Mouse (Mus musculus): ENCODE measurements around the gene Dhdh. TPM values are rescaled to one million over a fixed set of nuclear protein-coding genes. Genes with fewer than 3 reads are reported as not detected.
"Not testable (repeated sequence)": the region's sequence is repeated elsewhere in the genome, so short reads cannot be mapped to it uniquely, and the experiment has no call there.

Gene Dhdh
- 2.3 and 2.4 TPM in 2 replicates for polyA plus RNA-seq (2012; rRNA removed)

DNA sequence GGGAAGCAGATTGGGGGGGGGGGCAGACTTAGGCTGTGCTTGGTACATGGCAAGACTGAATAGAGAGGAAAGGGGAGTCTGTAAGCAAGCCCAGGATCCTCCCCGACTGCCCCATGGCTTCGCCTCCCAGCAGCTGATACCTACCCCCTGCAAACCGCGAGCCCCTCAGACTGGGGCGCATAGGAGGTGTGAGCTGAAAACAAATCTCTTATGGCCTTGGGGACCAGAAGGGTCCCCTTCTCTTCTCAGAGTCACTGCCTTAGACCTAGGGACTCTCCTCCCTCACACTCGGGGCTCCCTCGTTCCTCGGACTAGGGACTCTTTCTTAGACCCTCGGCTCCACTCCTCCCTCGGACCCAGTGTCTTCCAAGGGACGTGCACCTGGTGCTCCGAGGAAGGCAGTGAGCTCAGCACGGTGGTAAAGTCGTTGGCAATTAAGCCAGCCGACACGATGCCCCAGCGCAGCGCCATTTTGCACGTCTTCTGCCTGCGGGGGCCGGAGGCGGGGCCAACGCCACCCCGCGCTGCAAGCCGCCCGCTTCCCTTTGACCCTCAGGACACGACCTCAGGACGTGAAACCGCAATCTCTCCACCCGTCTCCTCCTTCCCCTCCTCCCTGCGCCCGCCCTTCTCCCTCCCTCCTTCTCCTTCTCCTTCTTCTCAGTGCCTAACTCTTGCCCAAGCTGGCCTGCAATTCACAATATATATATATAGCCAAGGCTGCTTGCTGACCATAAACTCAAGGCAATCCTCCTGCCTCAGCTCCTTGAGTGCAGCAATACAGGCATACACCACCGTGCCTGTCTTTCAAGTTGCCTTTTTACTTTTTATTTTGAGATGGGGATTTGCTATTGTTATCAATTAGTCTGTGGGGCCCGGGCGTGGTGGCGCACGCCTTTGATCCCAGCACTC is at the start of gene Dhdh:
Gene Dhdh, minus strand, starts transcription at position 513 of the 912 bp plus-strand sequence.
- Histone ChIP-seq H3K4me1 (replicated peaks; ENCODE audit: control insufficient read depth, insufficient read depth, low read length) (peaks cover 10% of the 10 kb centered on the region), H3K4me3 (ENCODE audit: control insufficient read depth, insufficient read depth, low read length) (peak within 1 kb of the TSS; percentile 38), H3K27ac (ENCODE audit: control insufficient read depth, insufficient read depth, low read length) (no peak within 1 kb of the TSS), H3K27me3 (ENCODE audit: control insufficient read depth, insufficient read depth, low read length) (no peaks in the 10 kb centered on the region), H3K36me3 (ENCODE audit: control insufficient read depth, insufficient read depth, low read length) (no peaks in the 10 kb centered on the region)
- 17% methylated on average over 38 of the region's 38 CpGs for WGBS
- TF ChIP-seq POLR2A (IDR thresholded peaks at IDR 0.05; ENCODE audit: control insufficient read depth, extremely low read depth, insufficient read depth, low read length, poor library complexity) (no peak), CTCF (IDR thresholded peaks at IDR 0.05; ENCODE audit: borderline replicate concordance, control insufficient read depth, extremely low read depth, insufficient read depth, low read length, poor library complexity) (no peak)
- peak; percentile 33 for DNase-seq

DNA sequence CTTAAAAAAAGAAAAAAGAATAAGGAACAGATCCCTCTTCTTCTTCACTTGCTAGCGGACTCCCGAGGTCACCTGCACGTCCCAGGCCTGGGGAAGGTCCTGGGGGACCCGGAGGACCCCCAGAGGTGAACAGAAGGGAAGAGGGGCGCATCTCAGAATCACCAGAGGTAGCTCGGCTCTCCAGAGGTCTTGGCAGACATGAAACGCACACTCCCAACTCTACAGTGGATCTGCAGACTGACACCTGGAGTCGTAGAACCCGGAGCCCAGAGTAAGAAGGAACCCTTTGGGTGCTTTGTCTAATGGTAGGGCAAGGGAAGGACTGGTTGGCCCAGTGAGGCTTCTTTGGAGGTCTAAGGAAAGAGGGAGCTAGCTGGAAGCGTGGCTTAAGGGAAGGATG is 49.0 kb upstream of the Dhdh start:
- WGBS: 91% methylated on average over 10 of the region's 10 CpGs
- H3K27me3 ChIP-seq (ENCODE audit: control insufficient read depth, insufficient read depth, low read length): no peaks in the 10 kb centered on the region
- DNase-seq: no peak
- H3K4me3 ChIP-seq (ENCODE audit: control insufficient read depth, insufficient read depth, low read length): no peak overlapping the region
- TF ChIP-seq CTCF (IDR thresholded peaks at IDR 0.05; ENCODE audit: borderline replicate concordance, control insufficient read depth, extremely low read depth, insufficient read depth, low read length, poor library complexity) (no peak), POLR2A (IDR thresholded peaks at IDR 0.05; ENCODE audit: control insufficient read depth, extremely low read depth, insufficient read depth, low read length, poor library complexity) (no peak)
- no peaks in the 10 kb centered on the region for H3K36me3 ChIP-seq (ENCODE audit: control insufficient read depth, insufficient read depth, low read length)
- no peak overlapping the region for H3K27ac ChIP-seq (ENCODE audit: control insufficient read depth, insufficient read depth, low read length)
- peaks cover 11% of the 10 kb centered on the region for H3K4me1 ChIP-seq (replicated peaks; ENCODE audit: control insufficient read depth, insufficient read depth, low read length)

DNA sequence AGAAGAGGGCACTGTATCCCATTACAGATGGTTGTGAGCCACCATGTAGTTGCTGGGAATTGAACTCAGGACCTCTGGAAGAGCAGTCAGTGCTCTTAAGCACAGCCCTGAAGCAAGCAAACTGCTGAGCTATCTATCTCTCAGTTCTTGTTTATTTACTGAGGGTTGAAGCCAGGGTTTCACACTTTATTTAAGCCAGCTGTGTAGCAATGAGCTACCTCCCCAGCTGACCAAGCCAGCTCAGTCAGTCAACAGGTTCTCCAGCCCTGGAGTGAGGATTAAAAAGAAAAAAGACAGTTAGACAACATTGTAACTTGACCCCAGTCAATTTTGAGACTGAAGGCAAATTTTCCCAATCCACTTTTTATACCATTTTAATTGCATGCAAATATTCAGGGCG is 47.1 kb upstream of the Dhdh start:
- Histone ChIP-seq H3K27me3 (ENCODE audit: control insufficient read depth, insufficient read depth, low read length) (no peaks in the 10 kb centered on the region), H3K4me1 (replicated peaks; ENCODE audit: control insufficient read depth, insufficient read depth, low read length) (peaks cover 9% of the 10 kb centered on the region), H3K36me3 (ENCODE audit: control insufficient read depth, insufficient read depth, low read length) (no peaks in the 10 kb centered on the region), H3K4me3 (ENCODE audit: control insufficient read depth, insufficient read depth, low read length) (no peak overlapping the region), H3K27ac (ENCODE audit: control insufficient read depth, insufficient read depth, low read length) (no peak overlapping the region)
- no peak for TF ChIP-seq CTCF (IDR thresholded peaks at IDR 0.05; ENCODE audit: borderline replicate concordance, control insufficient read depth, extremely low read depth, insufficient read depth, low read length, poor library complexity)
- TF ChIP-seq POLR2A (IDR thresholded peaks at IDR 0.05; ENCODE audit: control insufficient read depth, extremely low read depth, insufficient read depth, low read length, poor library complexity): no peak
- 97% methylated on average over 1 of the region's 1 CpGs for WGBS
- DNase-seq: no peak

DNA sequence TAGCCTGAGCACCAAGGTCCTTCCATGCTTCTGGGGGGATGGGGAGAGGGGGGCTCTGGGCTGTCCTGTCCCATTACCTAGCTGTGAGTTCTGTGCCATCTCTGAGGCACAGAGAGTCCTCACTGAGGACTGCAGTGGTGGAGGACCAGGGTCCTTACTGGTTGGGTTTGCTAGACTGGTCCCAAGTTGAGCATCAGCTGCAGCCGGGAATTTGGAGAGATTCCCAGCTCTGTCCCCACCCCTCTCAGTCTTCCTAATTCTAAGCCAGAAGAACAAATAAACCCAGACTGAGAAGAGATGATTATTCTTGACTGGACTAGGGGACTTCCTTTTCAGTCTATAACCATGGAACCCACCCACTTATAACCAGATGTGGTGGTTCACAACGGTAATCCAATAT is 42.0 kb upstream of the Dhdh start:
- H3K4me1 ChIP-seq (replicated peaks; ENCODE audit: control insufficient read depth, insufficient read depth, low read length): peaks cover 9% of the 10 kb centered on the region
- no peak for TF ChIP-seq CTCF (IDR thresholded peaks at IDR 0.05; ENCODE audit: borderline replicate concordance, control insufficient read depth, extremely low read depth, insufficient read depth, low read length, poor library complexity)
- TF ChIP-seq POLR2A (IDR thresholded peaks at IDR 0.05; ENCODE audit: control insufficient read depth, extremely low read depth, insufficient read depth, low read length, poor library complexity): no peak
- no peak for DNase-seq
- H3K36me3 ChIP-seq (ENCODE audit: control insufficient read depth, insufficient read depth, low read length): no peaks in the 10 kb centered on the region
- H3K4me3 ChIP-seq (ENCODE audit: control insufficient read depth, insufficient read depth, low read length): no peak overlapping the region
- H3K27me3 ChIP-seq (ENCODE audit: control insufficient read depth, insufficient read depth, low read length): no peaks in the 10 kb centered on the region
- no peak overlapping the region for H3K27ac ChIP-seq (ENCODE audit: control insufficient read depth, insufficient read depth, low read length)
- WGBS: 73% methylated on average over 2 of the region's 2 CpGs

DNA sequence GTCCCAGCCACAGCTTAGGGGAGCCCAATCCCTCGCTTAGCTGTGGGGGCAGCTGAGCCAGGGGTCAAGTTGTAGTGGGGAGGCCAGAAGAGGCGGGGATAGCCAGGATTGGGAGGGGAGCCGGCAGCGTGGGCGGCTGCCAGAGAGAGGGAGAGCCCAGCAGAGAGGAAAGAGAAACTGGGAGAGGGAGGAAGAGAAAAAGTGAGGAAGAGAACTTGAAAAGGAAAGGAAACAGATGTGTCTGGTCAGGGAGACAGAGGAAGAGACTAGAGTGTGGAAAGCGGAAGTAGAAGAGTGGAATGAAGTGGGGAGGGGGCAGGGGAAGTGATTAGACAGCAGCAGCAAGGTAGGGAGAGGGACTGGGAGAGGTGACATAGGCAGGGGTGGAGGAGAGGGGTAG is 40.9 kb upstream of the Dhdh start:
- Histone ChIP-seq H3K4me3 (ENCODE audit: control insufficient read depth, insufficient read depth, low read length) (no peak overlapping the region), H3K36me3 (ENCODE audit: control insufficient read depth, insufficient read depth, low read length) (no peaks in the 10 kb centered on the region)
- WGBS: 13% methylated on average over 6 of the region's 6 CpGs

DNA sequence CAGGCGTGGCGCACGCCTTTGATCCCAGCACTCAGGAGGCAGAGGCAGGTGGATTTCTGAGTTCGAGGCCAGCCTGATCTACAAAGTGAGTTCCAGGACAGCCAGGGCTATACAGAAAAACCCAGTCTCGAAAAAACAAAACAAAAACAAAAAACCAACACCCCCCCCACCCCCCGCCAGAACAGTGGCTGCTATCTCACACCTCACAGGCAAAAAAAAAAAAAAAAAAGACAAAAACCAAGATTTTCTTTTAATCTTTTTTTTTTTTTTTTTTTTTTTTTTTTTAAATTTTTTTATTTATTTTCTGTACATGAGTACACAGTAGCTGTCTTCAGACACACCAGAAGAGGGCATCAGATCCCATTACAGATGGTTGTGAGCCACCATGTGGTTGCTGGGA is 38.6 kb upstream of the Dhdh start:
- DNase-seq; H3K36me3 ChIP-seq (ENCODE audit: control insufficient read depth, insufficient read depth, low read length); H3K27ac ChIP-seq (ENCODE audit: control insufficient read depth, insufficient read depth, low read length); H3K4me3 ChIP-seq (ENCODE audit: control insufficient read depth, insufficient read depth, low read length); H3K27me3 ChIP-seq (ENCODE audit: control insufficient read depth, insufficient read depth, low read length): not testable (repeated sequence)
- 85% methylated on average over 6 of the region's 6 CpGs for WGBS
- peaks cover 22% of the 10 kb centered on the region for H3K4me1 ChIP-seq (replicated peaks; ENCODE audit: control insufficient read depth, insufficient read depth, low read length)

More for the DNA sequence above, 40.9 kb upstream of the Dhdh start:
- Histone ChIP-seq H3K27ac (ENCODE audit: control insufficient read depth, insufficient read depth, low read length) (no peak overlapping the region), H3K4me1 (replicated peaks; ENCODE audit: control insufficient read depth, insufficient read depth, low read length) (peaks cover 20% of the 10 kb centered on the region), H3K27me3 (ENCODE audit: control insufficient read depth, insufficient read depth, low read length) (no peaks in the 10 kb centered on the region)
- no peak for TF ChIP-seq POLR2A (IDR thresholded peaks at IDR 0.05; ENCODE audit: control insufficient read depth, extremely low read depth, insufficient read depth, low read length, poor library complexity)
- no peak for TF ChIP-seq CTCF (IDR thresholded peaks at IDR 0.05; ENCODE audit: borderline replicate concordance, control insufficient read depth, extremely low read depth, insufficient read depth, low read length, poor library complexity)
- no peak for DNase-seq

Data from thymus, adult 2 months (tissue).